Mouse (Mus musculus): ENCODE results near the gene Mapk12.

- TF ChIP-seq CTCF (IDR thresholded peaks at IDR 0.05; ENCODE audit: extremely low read depth, insufficient read length, insufficient replicate concordance, low read depth, low read length) = no peak
- no peak for TF ChIP-seq POLR2A (IDR thresholded peaks at IDR 0.05; ENCODE audit: low read depth, low read length)
These were observed 49.8 kb downstream of the Mapk12 start for GRCm38 (mm10) chr15:89090662-89091061.
